Mouse (Mus musculus) lung, postnatal 0 days (tissue): ENCODE data around the gene Pnisr. TPM values are rescaled to one million over a fixed set of nuclear protein-coding genes. Genes with fewer than 3 reads are reported as not detected.

ENCODE experiments used
- ATAC-seq: fragments of 200-750 bp; cut with Nextera tagmentation; 2 replicates; pipeline ENCODE4 v1.8.0; 2017; ENCODE audit warnings: moderate library complexity
- DNase-seq: peaks from one replicate; pipeline ENCODE4 v3.0.0-alpha.2; 2016; ENCODE audit warnings: low spot score
- H3K27ac ChIP-seq: fragments of 300-500 bp; sonication (generic); 2 replicates; pipeline ENCODE4 v1.5.1; 2014; ENCODE audit warnings: antibody characterized with exemption, mild to moderate bottlenecking, low read length, mixed read lengths
- H3K27me3 ChIP-seq: fragments of 300-500 bp; sonication (generic); replicated peaks from 2 replicates; pipeline ENCODE4 v1.6.1; 2014; ENCODE audit warnings: low read length, mixed read lengths; ENCODE audit not compliant: insufficient read depth
- H3K36me3 ChIP-seq: fragments of 300-500 bp; sonication (generic); 2 replicates; pipeline ENCODE4 v1.6.1; 2014; ENCODE audit warnings: low read length, mixed read lengths; ENCODE audit not compliant: insufficient read depth
- H3K4me1 ChIP-seq: fragments of 300-500 bp; sonication (generic); 2 replicates; pipeline ENCODE4 v1.6.1; 2014; ENCODE audit warnings: antibody characterized with exemption, low read depth, low read length, mixed read lengths; ENCODE audit not compliant: insufficient read depth
- H3K4me2 ChIP-seq: fragments of 300-500 bp; sonication (generic); replicated peaks from 2 replicates; pipeline ENCODE4 v1.6.1; 2014; ENCODE audit warnings: low read depth, mild to moderate bottlenecking, low read length, moderate library complexity, mixed read lengths
- H3K4me3 ChIP-seq: fragments of 300-500 bp; sonication (generic); 2 replicates; pipeline ENCODE4 v1.5.1; 2014; ENCODE audit warnings: low read depth, low read length
- H3K9ac ChIP-seq: fragments of 300-500 bp; sonication (generic); replicated peaks from 2 replicates; pipeline ENCODE4 v1.6.1; 2014; ENCODE audit warnings: low read depth, mild to moderate bottlenecking
- H3K9me3 ChIP-seq: fragments of 300-500 bp; sonication (generic); 2 replicates; pipeline ENCODE4 v1.6.1; 2016; ENCODE audit warnings: low read length, mixed read lengths
- CTCF ChIP-seq: IDR thresholded peaks from 2 replicates; pipeline ENCODE4 v1.5.1; 2016; ENCODE audit warnings: antibody characterized with exemption, mild to moderate bottlenecking
- EP300 ChIP-seq: IDR thresholded peaks from 2 replicates; pipeline ENCODE4 v1.6.1; 2016; ENCODE audit warnings: antibody characterized with exemption, mild to moderate bottlenecking, control low read depth
- WGBS: fragments of 180-500 bp; shearing (Covaris S2); extraction: QIAGEN DNeasy Blood & Tissue Kit; methylation state at CpG from one replicate; pipeline ENCODE4 v1.1.7; 2014; 5-methylcytosine and 5-hydroxymethylcytosine counted together
- polyA plus RNA-seq: library from polyadenylated mRNA; unstranded; fragments of >200 nt; fragmentation: Nextera tagmentation; extraction: Ambion mirVana; gene quantifications from 2 replicates; pipeline ENCODE4 v1.2.1, GENCODE M21; 2015

Gene Pnisr
- polyA plus RNA-seq, 1 experiment from 2014 or later: 70.8 TPM

DNA sequence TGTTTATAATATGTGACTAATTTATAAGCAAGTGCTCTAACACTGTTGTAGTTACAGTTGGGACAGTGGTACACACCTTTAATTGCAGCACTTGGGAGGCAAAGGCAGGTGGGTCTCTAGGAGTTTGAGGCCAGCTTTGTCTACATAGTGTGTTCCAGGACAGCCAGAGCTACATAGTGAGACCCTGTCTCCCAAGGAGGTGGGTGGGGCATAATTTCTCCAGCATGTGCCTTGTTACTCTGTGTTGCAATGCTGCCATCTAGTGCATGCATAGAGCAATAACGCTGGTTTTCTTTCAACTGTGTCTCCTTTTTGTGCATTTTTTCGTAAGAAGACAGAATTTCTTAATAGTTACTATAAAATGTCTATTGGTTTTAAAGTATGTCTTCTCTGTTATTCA lies 33.4 kb upstream of the Pnisr start:
- H3K4me1 ChIP-seq: no peaks in the 10 kb centered on the region

DNA sequence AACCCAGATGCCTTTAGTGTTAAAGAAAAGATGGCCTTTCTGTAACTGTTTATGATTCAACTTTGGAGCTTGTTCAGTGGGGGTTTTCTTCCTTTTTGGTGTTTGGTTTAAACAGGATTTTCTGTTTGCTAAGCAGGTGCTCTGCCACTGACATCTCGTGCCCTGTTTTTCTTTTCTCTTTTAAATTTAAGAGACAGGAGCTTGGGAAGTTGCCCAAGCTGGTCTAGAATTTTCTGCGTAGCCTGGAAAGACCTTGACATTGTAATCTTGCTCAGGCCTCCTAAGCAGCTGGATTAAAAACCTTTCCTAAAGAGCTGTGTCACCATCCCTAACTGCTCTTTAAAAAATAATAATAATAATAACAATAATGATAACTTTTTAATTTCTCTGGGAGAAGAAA lies 20.8 kb upstream of the Pnisr start:
- ATAC-seq: no peak
- WGBS: 94% methylated on average over 2 of the region's 2 CpGs
- Histone ChIP-seq H3K4me1 (no peaks in the 10 kb centered on the region), H3K27ac (no peak overlapping the region), H3K27me3 (no peaks in the 10 kb centered on the region), H3K9me3 (no peaks in the 10 kb centered on the region), H3K36me3 (no peaks in the 10 kb centered on the region), H3K4me2 (no peak overlapping the region), H3K4me3 (no peak overlapping the region), H3K9ac (no peak overlapping the region)
- TF ChIP-seq EP300 (no peak), CTCF (no peak)
- DNase-seq: no peak

More for the DNA sequence above, 33.4 kb upstream of the Pnisr start:
- no peaks in the 10 kb centered on the region for H3K27me3 ChIP-seq
- WGBS: 35% methylated on average over 2 of the region's 2 CpGs
- H3K27ac ChIP-seq: no peak overlapping the region
- H3K9ac ChIP-seq: no peak overlapping the region
- H3K9me3 ChIP-seq: no peaks in the 10 kb centered on the region
- TF ChIP-seq EP300 (no peak), CTCF (peak; percentile 91)
- peak; percentile 53 for ATAC-seq
- DNase-seq: peak; percentile 77
- peaks cover 4% of the 10 kb centered on the region; the same call in 1 of the 2 replicates for H3K36me3 ChIP-seq
- H3K4me3 ChIP-seq: no peak overlapping the region
- H3K4me2 ChIP-seq: no peak overlapping the region

DNA sequence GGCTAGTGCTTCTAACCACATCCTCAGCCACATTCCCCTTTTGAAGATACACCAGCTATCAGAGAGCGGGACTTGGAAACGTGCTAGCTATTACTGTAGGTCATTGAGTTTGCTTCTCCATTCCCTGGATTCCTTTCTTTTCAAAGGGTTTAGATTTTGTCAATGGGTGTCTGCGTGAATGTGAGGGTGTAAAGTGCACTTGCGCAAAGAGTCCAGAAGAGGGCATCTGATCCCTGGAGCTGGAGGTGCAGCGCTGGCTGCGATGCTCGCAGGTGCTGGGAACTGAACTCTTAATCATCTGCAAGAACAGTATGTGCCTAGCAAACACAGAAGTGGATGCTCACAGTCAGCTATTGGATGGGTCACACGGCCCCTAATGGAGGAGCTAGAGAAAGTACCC lies 14.5 kb upstream of the Pnisr start:
- Histone ChIP-seq H3K4me1 (no peaks in the 10 kb centered on the region), H3K27me3 (no peaks in the 10 kb centered on the region), H3K4me2 (no peak overlapping the region), H3K36me3 (no peaks in the 10 kb centered on the region), H3K9ac (no peak overlapping the region), H3K27ac (no peak overlapping the region), H3K9me3 (no peaks in the 10 kb centered on the region), H3K4me3 (no peak overlapping the region)
- 96% methylated on average over 8 of the region's 8 CpGs for WGBS
- ATAC-seq (no peak), DNase-seq (no peak)
- no peak for TF ChIP-seq EP300
- TF ChIP-seq CTCF: no peak

- TF ChIP-seq EP300 (no peak), CTCF (no peak)
- peak overlapping the region; percentile 98 for H3K27ac ChIP-seq
- DNase-seq: peak; percentile 96
- no peaks in the 10 kb centered on the region for H3K27me3 ChIP-seq
- H3K9ac ChIP-seq: peak overlapping the region; percentile 95
- peak overlapping the region; percentile 100 for H3K4me3 ChIP-seq
- peak; percentile 82 for ATAC-seq
- WGBS: under 1% methylated on average over 19 of the region's 24 CpGs
- H3K9me3 ChIP-seq: no peaks in the 10 kb centered on the region
- no peaks in the 10 kb centered on the region for H3K36me3 ChIP-seq
- H3K4me1 ChIP-seq: peaks cover 4% of the 10 kb centered on the region; the same call in 1 of the 2 replicates
- peak overlapping the region; percentile 56 for H3K4me2 ChIP-seq
These were observed 876 bp downstream of the Pnisr start for GRCm38 (mm10) chr4:21848287-21848630.

DNA sequence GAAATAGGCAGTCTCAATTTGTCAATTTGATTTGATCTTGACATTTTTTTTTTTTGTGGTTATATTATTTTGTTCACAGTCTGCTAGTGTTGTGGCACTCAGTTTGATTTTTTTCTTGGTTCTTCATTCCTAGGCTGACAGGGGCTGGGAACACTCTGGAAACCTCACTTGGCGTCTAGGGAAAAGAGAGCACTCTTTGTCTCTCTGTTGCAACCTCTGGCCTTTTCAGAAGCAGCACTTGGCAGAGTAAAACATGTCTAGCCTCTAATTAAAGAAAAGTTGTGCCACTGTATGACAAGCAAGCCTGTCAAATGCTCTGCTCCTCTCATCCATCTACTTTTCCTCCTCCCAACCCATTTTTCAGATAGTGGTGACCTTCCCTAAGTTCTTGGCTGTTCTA lies 10.1 kb downstream of the Pnisr start:
- H3K36me3 ChIP-seq: peaks cover 20% of the 10 kb centered on the region; the same call in 1 of the 2 replicates
- H3K9ac ChIP-seq: no peak overlapping the region
- ATAC-seq (no peak), DNase-seq (no peak)
- no peak overlapping the region for H3K4me3 ChIP-seq
- H3K9me3 ChIP-seq: no peaks in the 10 kb centered on the region
- no peak overlapping the region for H3K4me2 ChIP-seq
- WGBS: 68% methylated on average over 1 of the region's 1 CpGs
- no peaks in the 10 kb centered on the region for H3K27me3 ChIP-seq
- no peaks in the 10 kb centered on the region for H3K4me1 ChIP-seq
- H3K27ac ChIP-seq: no peak overlapping the region
- TF ChIP-seq CTCF (no peak), EP300 (no peak)

DNA sequence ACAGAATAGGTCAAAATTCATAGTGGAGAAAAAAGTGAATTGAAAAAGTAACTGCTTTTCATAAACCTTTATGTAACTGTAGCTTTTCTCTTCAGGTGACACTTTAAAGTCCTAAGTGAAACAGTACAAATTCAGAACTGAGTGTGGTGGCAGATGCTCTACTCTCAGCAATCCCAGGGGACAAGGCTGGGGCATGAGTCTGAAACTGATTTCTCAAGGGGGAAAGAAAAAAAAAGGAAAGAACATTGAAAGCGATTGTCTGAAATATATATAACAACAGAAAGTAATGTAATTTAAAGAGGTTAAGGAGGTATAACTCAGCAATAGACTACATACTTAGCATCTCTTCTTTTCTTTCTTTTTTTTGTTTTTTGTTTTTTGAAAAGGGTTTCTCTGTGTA lies 17.8 kb downstream of the Pnisr start:
- Histone ChIP-seq H3K27ac (no peak overlapping the region), H3K9ac (no peak overlapping the region), H3K4me3 (no peak overlapping the region), H3K4me1 (no peaks in the 10 kb centered on the region), H3K36me3 (peaks cover 25% of the 10 kb centered on the region; the same call in 1 of the 2 replicates), H3K27me3 (no peaks in the 10 kb centered on the region), H3K4me2 (no peak overlapping the region), H3K9me3 (no peaks in the 10 kb centered on the region)
- ATAC-seq: no peak
- TF ChIP-seq EP300: no peak
- DNase-seq: no peak
- 97% methylated on average over 1 of the region's 1 CpGs for WGBS

DNA sequence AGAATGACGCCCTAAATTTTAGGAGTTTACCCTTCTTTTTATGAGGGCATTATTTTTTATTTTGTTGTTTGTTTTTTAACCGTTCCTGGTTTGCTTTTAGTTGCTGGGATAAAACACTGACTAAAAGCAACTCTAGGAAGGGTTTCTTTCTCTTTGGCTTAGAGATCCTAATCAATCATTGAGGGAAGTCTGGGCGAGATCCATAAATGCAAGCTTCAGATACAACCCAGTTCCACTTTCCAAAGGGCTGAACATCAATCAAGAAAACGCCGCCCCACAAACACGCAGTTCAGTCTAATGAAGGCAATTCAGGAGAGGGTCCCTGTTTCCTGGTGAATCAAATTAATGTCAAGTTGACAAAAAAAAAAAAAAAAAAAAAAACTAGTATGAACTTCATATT lies 31.4 kb downstream of the Pnisr start:
- ATAC-seq (no peak), DNase-seq (no peak)
- no peak for TF ChIP-seq EP300
- TF ChIP-seq CTCF: no peak
- Histone ChIP-seq H3K9ac (no peak overlapping the region), H3K4me3 (peak overlapping the region; percentile 81; the same call in 1 of the 2 replicates), H3K36me3 (peaks cover 7% of the 10 kb centered on the region; the same call in 1 of the 2 replicates), H3K27me3 (no peaks in the 10 kb centered on the region), H3K27ac (0 out of 2 replicates have a peak overlapping the region, but pooled peaks have one; percentile 94), H3K9me3 (no peaks in the 10 kb centered on the region), H3K4me2 (peak overlapping the region; percentile 67; the same call in 1 of the 2 replicates), H3K4me1 (no peaks in the 10 kb centered on the region)
- 23% methylated on average over 6 of the region's 6 CpGs for WGBS
